Mouse (Mus musculus) bone marrow macrophage, adult 2 months (primary cell): ENCODE measurements at regions not wholly inside any gene's neighbourhood (a gene's known extent, or its start where the extent isn't known, plus 50 kb on each side); places are given as distances from the start of the nearest gene placed in this dataset.

Experiments
- H3K27ac ChIP-seq: 2 replicates; pipeline ENCODE4 v1.5.1; 2012; ENCODE audit warnings: low read depth, low read length; ENCODE audit not compliant: insufficient read depth
- H3K4me1 ChIP-seq: 2 replicates; pipeline ENCODE4 v1.6.1; 2012; ENCODE audit warnings: low read length; ENCODE audit not compliant: control insufficient read depth, insufficient read depth
- H3K4me3 ChIP-seq: 2 replicates; pipeline ENCODE4 v1.5.1; 2012; ENCODE audit warnings: mild to moderate bottlenecking, low read length, moderate library complexity; ENCODE audit not compliant: insufficient read depth
- CTCF ChIP-seq: IDR thresholded peaks from 2 replicates; pipeline ENCODE4 v1.5.1; 2012; ENCODE audit warnings: low read depth, mild to moderate bottlenecking, low read length, moderate library complexity
- POLR2A ChIP-seq: IDR thresholded peaks from 2 replicates; pipeline ENCODE4 v1.6.1; 2012; ENCODE audit warnings: mild to moderate bottlenecking, low read depth, low read length, borderline replicate concordance

DNA sequence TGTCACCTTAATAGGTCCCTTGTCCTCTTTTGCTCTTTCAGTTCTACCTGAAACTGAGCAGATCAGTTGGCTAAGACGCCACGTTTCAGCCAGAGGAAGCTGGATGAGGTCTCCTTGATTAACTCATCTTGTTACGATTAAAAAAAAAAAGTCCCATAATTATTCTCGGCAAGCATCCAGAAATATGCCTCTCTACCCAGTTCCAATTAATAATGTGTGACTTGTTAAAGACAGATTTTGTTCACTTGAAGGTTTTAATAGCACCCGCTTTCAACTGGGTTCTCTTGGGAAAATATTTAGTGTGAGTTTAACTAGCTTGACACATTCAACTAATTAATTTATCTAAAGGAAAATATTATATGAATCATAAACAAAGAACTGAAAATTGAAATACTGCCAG is 412.0 kb downstream of the Btg1 start:
- Histone ChIP-seq H3K4me1 (no peaks in the 10 kb centered on the region), H3K4me3 (no peak overlapping the region), H3K27ac (no peak overlapping the region)
- no peak for TF ChIP-seq CTCF
- no peak for TF ChIP-seq POLR2A

- Histone ChIP-seq H3K27ac (no peak overlapping the region), H3K4me1 (no peaks in the 10 kb centered on the region), H3K4me3 (no peak overlapping the region)
- TF ChIP-seq POLR2A, result no peak
- TF ChIP-seq CTCF, result no peak
These were observed 414.2 kb downstream of the Btg1 start for GRCm38 (mm10) chr10:97030996-97031395.

GRCm38 (mm10) chr10:97035371-97035786 is 418.6 kb downstream of the Btg1 start:
- H3K4me1 ChIP-seq, result no peaks in the 10 kb centered on the region
- H3K27ac ChIP-seq, result no peak overlapping the region
- TF ChIP-seq POLR2A (no peak), CTCF (no peak)
- no peak overlapping the region for H3K4me3 ChIP-seq

DNA sequence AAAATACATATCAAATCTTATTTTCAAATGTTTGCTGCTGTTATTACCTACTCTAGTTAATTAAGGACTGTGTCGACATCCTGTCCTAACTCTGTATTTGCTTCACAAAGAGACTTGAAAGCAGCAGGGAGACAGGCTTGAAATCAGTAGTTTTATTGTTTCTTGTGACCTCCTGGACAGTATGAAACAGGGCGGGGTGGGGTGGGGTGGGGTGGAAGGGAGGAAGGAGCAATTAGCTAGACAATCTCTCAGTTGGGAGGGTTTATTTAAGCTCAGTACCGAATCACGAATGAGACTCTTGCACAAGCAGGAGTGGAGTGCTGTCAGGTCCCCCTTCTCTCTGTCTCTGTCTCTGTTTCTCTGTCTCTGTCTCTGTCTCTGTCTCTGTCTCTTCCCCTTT is 421.2 kb downstream of the Btg1 start:
- Histone ChIP-seq H3K27ac (no peak overlapping the region), H3K4me1 (no peaks in the 10 kb centered on the region), H3K4me3 (no peak overlapping the region)
- no peak for TF ChIP-seq CTCF

DNA sequence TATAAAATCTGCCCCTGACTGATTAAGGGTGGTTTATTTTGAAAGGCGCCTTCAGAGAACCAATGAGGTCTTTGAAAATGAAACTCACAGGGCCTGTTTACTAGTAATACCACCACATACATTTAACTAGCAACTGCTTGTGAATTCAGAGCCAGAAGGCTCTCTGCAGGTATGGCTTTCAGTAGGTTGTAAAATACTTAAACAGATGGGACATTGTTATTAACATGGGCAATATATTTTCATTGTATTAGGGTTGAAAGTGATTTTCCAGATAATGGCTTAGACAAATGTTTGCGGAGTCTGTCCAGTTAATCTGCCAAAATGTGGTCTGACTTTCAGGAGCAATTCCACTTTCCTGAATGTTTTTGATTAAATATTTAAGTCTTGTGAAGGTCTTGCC is 430.8 kb downstream of the Btg1 start:
- TF ChIP-seq CTCF (no peak), POLR2A (no peak)
- H3K4me1 ChIP-seq, result 0 out of 2 replicates have a peak, but pooled peaks cover 3% of the 10 kb centered on the region
- no peak overlapping the region for H3K27ac ChIP-seq
- no peak overlapping the region for H3K4me3 ChIP-seq

DNA sequence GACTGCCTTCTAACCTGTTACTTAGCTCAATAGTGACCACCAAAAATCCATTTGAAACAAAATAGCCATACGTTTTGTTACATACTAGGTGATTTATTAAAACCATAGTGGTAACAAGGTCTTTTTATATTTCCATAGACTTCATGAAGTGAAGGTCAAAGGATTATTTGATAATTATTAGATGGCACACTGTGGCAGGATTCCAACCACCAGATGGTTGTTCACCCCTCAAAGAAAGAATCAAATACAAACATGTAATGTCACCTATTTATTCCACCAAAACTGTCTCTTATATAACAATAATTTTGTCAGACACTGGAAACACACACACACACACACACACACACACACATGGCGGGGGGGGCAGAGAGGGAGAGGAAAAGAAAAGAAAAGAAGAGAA is 431.2 kb downstream of the Btg1 start:
- H3K4me3 ChIP-seq, result no peak overlapping the region
- 0 out of 2 replicates have a peak, but pooled peaks cover 3% of the 10 kb centered on the region for H3K4me1 ChIP-seq
- TF ChIP-seq POLR2A, result no peak
- no peak for TF ChIP-seq CTCF
- H3K27ac ChIP-seq, result no peak overlapping the region

- Histone ChIP-seq H3K4me3 (no peak overlapping the region), H3K4me1 (peaks cover 5% of the 10 kb centered on the region), H3K27ac (no peak overlapping the region)
- TF ChIP-seq POLR2A (no peak), CTCF (no peak)
These were observed 424.9 kb upstream of the Dcn start for GRCm38 (mm10) chr10:97054472-97054871.

DNA sequence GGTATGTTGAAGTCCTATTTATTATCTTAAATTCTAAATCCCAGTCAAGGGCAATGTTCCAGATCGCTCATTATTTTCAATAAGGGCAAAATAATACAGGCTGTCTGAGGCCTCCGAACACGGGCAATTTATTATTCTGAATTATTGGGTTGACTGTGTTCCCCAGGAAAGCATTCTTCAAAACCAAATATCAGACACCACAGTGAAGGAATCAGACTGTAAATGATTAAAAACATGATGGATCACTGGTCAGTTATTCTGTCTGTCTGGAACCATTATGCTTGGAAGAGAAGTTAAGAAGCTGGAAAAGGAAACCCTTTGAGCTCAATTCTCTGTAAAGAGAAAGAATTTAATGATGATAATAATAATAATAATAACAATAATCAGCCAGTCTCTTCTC is 417.4 kb upstream of the Dcn start:
- Histone ChIP-seq H3K27ac (no peak overlapping the region), H3K4me3 (no peak overlapping the region), H3K4me1 (no peaks in the 10 kb centered on the region)
- TF ChIP-seq CTCF (no peak), POLR2A (no peak)

DNA sequence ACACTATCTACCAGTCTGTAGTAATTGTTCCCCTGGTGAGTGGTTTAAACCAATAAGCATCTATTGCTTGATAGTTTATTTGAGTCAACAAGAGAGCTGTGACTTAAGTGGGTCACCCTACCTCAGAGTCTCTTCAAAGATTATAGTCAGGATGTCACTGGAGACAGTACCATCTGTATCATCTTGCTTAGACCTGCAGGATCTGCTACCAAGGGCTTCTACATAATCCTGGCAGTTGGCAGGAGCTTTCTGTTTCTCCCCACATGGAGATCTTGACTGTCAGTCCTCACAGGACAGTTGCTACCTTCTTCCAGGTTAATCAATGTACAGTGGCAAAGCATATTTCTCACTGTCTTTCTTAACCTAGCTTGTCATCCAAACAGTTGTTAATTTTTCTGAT is 414.9 kb upstream of the Dcn start:
- TF ChIP-seq CTCF, result no peak
- no peaks in the 10 kb centered on the region for H3K4me1 ChIP-seq
- H3K4me3 ChIP-seq, result no peak overlapping the region
- H3K27ac ChIP-seq, result no peak overlapping the region

DNA sequence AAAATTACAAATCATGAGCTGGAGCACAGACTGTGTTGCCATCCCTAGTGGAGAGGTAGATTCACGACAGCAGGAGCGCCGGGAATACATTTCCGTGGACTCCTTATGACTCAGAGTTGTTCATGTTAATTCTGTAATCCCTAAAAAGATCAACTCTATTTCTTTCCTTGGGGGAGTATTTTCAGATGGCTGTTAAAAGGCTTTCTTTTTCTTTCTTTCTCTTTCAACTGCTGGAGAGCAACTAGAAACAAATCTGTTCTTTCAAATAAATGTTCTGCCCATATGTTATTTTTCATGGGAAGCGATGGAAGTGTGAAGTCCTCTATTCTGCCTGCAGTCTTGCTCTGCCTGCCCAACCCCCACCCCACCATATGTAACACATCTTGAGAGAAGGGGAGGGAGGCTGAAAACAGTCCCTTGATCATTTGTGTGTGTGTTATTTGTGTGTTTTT is 401.4 kb upstream of the Dcn start:
- Histone ChIP-seq H3K4me3 (no peak overlapping the region), H3K27ac (no peak overlapping the region), H3K4me1 (no peaks in the 10 kb centered on the region)
- no peak for TF ChIP-seq CTCF
- TF ChIP-seq POLR2A, result no peak

DNA sequence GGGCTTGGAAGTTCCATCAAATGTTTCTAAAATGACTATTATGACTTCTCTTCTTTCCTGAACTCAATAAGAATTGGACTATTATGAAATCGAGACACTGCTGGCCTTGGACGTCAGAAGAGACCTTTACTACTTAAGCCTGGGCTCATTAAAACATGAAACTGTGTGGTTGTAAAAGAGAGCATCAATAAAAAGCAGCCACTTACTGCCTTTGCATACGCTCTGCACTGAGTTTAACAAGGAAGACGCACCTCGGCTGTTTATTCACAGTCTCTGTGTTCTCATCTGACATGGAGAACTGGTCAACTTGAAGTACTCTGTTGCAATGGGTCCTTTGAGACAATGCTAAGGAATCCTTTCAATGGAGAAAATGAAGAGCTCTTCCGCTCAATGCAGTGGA is 399.8 kb upstream of the Dcn start:
- Histone ChIP-seq H3K4me3 (no peak overlapping the region), H3K4me1 (no peaks in the 10 kb centered on the region), H3K27ac (no peak overlapping the region)
- TF ChIP-seq CTCF (no peak), POLR2A (no peak)
